Mouse (Mus musculus) liver, postnatal 0 days (tissue): Measurements from ENCODE around the gene Snx29.

Source experiments
- CTCF ChIP-seq: sonication (generic); IDR thresholded peaks from 2 replicates; pipeline ENCODE4 v1.5.1; 2016; ENCODE audit warnings: antibody characterized with exemption, low read depth
- EP300 ChIP-seq: IDR thresholded peaks from 2 replicates; pipeline ENCODE4 v1.6.1; 2016; ENCODE audit warnings: antibody characterized with exemption, low read depth, mild to moderate bottlenecking

GRCm38 (mm10) chr16:11630489-11630888 is 307.8 kb downstream of the Snx29 start:
- TF ChIP-seq EP300 (no peak), CTCF (no peak)
